Mouse (Mus musculus) regulatory T cell (primary cell): ENCODE measurements around the gene Gm21698.
"Not testable (repeated sequence)": the region's sequence is repeated elsewhere in the genome, so short reads cannot be mapped to it uniquely, and the experiment has no call there.

Experiments used
- in situ Hi-C: fragments of 300-600 bp; cut with MboI, MseI; formaldehyde crosslinking; loops from one replicate; pipeline ENCODE4 v1.15.1; 2025; ENCODE audit warnings: high pct_unique_total_duplicates

Gm21698 gene

DNA sequence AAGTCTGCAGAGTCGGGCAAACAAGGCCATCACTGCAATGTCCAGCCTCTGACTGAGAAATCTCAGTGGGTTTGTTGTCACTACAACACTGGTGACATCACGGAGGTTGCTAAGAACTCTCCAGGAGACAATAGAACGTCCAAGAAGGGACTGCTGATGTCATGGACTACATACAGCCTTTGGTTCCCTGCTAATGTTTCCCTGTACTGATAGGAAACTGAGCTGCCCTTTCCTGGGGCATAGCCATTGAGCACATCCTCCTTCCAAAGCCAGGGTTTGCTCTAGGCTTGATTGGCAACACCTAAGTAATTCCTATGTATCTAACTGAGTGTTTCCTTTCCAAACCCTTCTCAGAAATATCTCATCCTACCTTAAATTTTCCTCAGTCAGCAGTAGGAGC, at the start of gene Gm21698:
Gm21698 (minus strand) TSS at position 101 of the 400 bp plus-strand sequence.
- in situ Hi-C loops: not testable (repeated sequence)

DNA sequence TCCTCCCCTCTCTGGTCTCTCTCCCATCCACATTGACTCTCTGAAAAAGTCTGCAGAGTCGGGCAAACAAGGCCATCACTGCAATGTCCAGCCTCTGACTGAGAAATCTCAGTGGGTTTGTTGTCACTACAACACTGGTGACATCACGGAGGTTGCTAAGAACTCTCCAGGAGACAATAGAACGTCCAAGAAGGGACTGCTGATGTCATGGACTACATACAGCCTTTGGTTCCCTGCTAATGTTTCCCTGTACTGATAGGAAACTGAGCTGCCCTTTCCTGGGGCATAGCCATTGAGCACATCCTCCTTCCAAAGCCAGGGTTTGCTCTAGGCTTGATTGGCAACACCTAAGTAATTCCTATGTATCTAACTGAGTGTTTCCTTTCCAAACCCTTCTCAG, 34.4 kb upstream of the Gm21698 start, which contains the start of gene Gm5862:
Gm5862 (minus strand) TSS at position 101 of the 400 bp plus-strand sequence.
- in situ Hi-C loops: not testable (repeated sequence)

DNA sequence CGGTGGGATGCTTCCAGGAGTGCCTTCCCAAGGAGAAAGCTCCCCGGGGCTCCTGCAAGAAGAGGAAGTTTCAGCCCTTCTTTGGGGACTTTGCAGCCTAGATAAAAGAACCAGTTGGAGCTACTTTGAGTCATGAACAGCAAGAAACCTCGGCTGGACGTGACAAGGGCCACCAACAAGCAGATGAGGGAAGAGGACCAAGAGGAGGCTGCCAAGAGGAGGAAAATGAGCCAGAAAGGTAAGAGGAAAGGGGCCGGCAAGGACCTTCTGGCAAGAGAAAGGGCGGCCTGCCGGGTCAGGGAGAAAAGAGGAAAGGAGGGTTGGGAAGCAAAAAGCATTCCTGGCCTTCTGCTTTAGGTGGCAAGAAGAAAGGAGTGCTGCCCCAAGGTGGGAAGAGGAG, 19.2 kb upstream of the Gm21698 start:
- in situ Hi-C loops: loop anchor here (5.0 kb wide), 1 partner anchor 50 kb away; no protein-coding TSS in a partner anchor

DNA sequence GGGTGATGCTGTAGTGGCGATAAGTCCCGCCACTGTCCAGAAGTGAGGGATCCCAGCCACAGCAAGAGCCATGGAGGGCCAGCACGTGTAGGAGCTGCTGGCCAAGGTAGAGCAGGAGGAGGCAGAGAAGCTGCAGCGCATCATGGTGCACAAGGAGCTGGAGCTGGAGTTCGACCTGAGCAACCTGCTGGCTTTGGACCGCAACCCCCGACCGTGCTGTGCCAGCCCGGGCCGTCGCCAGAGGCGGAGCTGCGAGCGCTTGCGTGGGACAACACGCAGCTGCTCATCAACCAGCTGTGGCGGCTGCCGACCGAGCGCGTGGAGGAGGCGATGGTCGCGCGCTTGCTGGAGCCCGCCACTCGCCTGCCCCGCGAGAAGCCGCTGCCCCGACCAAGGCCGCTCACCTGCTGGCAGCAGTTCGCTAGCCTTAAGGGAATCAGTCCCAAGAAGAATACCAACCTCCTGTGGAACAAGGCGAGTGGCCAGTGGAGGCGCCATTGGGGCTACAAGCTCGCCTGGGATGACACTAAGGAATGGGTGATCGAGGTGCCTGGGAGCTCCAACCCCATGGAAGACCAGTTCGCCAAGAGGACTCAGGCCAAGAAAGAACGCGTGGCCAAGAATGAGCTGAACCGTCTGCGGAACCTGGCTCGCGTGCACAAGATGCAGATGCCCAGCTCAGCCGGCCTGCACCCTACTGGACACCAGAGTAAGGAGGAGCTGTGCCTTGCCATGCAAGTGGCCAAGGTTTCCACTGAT, 18.7 kb upstream of the Gm21698 start:
- in situ Hi-C loops: loop anchor here (5.0 kb wide), 1 partner anchor 50 kb away; no protein-coding TSS in a partner anchor

DNA sequence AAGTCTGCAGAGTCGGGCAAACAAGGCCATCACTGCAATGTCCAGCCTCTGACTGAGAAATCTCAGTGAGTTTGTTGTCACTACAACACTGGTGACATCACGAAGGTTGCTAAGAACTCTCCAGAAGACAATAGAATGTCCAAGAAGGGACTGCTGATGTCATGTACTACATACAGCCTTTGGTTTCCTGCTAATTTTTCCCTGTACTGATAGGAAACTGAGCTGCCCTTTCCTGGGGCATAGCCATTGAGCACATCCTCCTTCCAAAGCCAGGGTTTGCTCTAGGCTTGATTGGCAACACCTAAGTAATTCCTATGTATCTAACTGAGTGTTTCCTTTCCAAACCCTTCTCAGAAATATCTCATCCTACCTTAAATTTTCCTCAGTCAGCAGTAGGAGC, 16.2 kb upstream of the Gm21698 start, which contains the start of gene Gm1979:
Gm1979 (minus strand) TSS at position 101 of the 400 bp plus-strand sequence.
- in situ Hi-C loops: loop anchor here (5.0 kb wide), 2 partner anchors 47 to 83 kb away; partner anchors contain the start of gene Gm10471

DNA sequence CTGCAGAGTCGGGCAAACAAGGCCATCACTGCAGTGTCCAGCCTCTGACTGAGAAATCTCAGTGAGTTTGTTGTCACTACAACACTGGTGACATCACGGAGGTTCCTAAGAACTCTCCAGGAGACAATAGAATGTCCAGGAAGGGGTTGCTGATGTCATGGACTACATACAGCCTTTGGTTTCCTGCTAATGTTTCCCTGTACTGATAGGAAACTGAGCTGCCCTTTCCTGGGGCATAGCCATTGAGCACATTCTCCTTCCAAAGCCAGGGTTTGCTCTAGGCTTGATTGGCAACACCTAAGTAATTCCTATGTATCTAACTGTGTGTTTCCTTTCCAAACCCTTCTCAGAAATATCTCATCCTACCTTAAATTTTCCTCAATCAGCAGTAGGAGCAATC, 15.9 kb downstream of the Gm21698 start, which contains the start of gene Gm21680:
Gm21680 (minus strand) TSS at position 101 of the 400 bp plus-strand sequence.
- in situ Hi-C loops: loop anchor here (5.0 kb wide), 1 partner anchor 50 kb away; no protein-coding TSS in a partner anchor

DNA sequence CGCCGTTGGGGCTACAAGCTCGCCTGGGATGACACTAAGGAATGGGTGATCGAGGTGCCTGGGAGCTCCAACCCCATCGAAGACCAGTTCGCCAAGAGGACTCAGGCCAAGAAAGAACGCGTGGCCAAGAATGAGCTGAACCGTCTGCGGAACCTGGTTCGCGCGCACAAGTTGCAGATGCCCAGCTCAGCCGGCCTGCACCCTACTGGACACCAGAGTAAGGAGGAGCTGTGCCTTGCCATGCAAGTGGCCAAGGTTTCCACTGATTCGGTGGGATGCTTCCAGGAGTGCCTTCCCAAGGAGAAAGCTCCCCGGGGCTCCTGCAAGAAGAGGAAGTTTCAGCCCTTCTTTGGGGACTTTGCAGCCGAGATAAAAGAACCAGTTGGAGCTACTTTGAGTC, 31.4 kb downstream of the Gm21698 start:
- in situ Hi-C loops: loop anchor here (5.0 kb wide), 1 partner anchor 50 kb away; no protein-coding TSS in a partner anchor

DNA sequence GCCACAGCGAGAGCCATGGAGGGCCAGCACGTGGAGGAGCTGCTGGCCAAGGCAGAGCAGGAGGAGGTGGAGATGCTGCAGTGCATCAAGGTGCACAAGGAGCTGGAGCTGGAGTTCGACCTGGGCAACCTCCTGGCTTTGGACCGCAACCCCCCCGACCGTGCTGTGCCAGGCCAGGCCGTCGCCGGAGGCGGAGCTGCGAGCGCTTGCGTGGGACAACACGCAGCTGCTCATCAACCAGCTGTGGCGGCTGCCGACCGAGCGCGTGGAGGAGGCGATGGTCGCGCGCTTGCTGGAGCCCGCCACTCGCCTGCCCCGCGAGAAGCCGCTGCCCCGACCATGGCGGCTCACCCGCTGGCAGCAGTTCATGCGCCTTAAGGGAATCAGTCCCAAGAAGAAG, 31.8 kb downstream of the Gm21698 start:
- in situ Hi-C loops: loop anchor here (5.0 kb wide), 1 partner anchor 51 kb away; no protein-coding TSS in a partner anchor

DNA sequence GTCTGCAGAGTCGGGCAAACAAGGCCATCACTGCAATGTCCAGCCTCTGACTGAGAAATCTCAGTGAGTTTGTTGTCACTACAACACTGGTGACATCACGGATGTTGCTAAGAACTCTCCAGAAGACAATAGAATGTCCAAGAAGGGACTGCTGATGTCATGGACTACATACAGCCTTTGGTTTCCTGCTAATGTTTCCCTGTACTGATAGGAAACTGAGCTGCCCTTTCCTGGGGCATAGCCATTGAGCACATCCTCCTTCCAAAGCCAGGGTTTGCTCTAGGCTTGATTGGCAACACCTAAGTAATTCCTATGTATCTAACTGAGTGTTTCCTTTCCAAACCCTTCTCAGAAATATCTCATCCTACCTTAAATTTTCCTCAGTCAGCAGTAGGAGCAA, 34.1 kb downstream of the Gm21698 start, which contains the start of gene Gm21671:
Gm21671 (minus strand) TSS at position 101 of the 400 bp plus-strand sequence.
- in situ Hi-C loops: not testable (repeated sequence)

DNA sequence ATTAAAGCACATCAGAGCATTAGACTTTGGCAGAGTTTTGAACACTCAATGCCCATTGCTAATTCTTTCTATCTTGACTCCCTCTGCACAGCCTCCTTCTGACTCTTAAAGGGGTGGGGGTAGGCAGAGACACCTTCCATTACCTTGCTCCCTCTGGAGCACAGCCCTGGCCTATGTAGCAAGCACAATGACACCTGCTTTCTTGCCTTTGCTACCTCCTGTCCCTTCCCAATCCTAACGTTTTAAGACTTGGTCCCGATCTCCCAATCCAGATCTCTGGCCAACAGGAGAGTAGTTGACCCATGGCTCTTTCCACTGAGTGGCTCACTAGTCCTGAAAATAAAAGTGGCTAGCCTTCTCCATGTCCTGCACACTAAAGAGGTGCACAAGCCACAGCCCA, 43.1 kb downstream of the Gm21698 start:
- in situ Hi-C loops: loop anchor here (5.0 kb wide), 1 partner anchor 87 kb away; no protein-coding TSS in a partner anchor

DNA sequence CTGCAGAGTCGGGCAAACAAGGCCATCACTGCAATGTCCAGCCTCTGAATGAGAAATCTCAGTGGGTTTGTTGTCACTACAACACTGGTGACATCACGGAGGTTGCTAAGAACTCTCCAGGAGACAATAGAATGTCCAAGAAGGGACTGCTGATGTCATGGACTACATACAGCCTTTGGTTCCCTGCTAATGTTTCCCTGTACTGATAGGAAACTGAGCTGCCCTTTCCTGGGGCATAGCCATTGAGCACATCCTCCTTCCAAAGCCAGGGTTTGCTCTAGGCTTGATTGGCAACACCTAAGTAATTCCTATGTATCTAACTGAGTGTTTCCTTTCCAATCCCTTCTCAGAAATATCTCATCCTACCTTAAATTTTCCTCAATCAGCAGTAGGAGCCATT, 46.2 kb downstream of the Gm21698 start, which contains the start of gene Gm21663:
Gm21663 (minus strand) TSS at position 101 of the 400 bp plus-strand sequence.
- in situ Hi-C loops: loop anchor here (5.0 kb wide), 1 partner anchor 160 kb away; no protein-coding TSS in a partner anchor
